Mouse (Mus musculus): ENCODE results near the gene Tmcc3. TPM values are rescaled to one million over a fixed set of nuclear protein-coding genes. Genes with fewer than 3 reads are reported as not detected.

Gene Tmcc3
- polyA plus RNA-seq, 1 experiment from 2014 or later, result 4.8 TPM

GRCm38 (mm10) chr10:94622828-94623227, 311.1 kb downstream of the Tmcc3 start:
- Histone ChIP-seq H3K4me1 (peaks cover 37% of the 10 kb centered on the region), H3K27me3 (peaks cover 6% of the 10 kb centered on the region; the same call in 1 of the 2 replicates), H3K9me3 (no peaks in the 10 kb centered on the region), H3K4me3 (no peak overlapping the region), H3K36me3 (no peaks in the 10 kb centered on the region), H3K27ac (replicated peaks) (peak overlapping the region; percentile 92), H3K4me2 (replicated peaks) (0 out of 2 replicates have a peak overlapping the region, but pooled peaks have one; percentile 22), H3K9ac (replicated peaks) (no peak overlapping the region)
- ATAC-seq (ENCODE audit: low FRiP score, low read depth), result peak; percentile 1; the same call in 1 of the 2 replicates
- 33% methylated on average over 9 of the region's 9 CpGs for WGBS

GRCm38 (mm10) chr10:94623617-94624016, 311.9 kb downstream of the Tmcc3 start:
- H3K9ac ChIP-seq (replicated peaks), result no peak overlapping the region
- H3K27ac ChIP-seq (replicated peaks), result 0 out of 2 replicates have a peak overlapping the region, but pooled peaks have one; percentile 92
- peaks cover 6% of the 10 kb centered on the region; the same call in 1 of the 2 replicates for H3K27me3 ChIP-seq
- 4% methylated on average over 10 of the region's 10 CpGs for WGBS
- peak; percentile 45; the same call in 1 of the 2 replicates for ATAC-seq (ENCODE audit: low FRiP score, low read depth)
- peaks cover 37% of the 10 kb centered on the region for H3K4me1 ChIP-seq
- no peaks in the 10 kb centered on the region for H3K9me3 ChIP-seq
- H3K4me2 ChIP-seq (replicated peaks), result peak overlapping the region; percentile 22
- no peaks in the 10 kb centered on the region for H3K36me3 ChIP-seq
- H3K4me3 ChIP-seq, result no peak overlapping the region

- Histone ChIP-seq H3K27me3 (peaks cover 6% of the 10 kb centered on the region; the same call in 1 of the 2 replicates), H3K9me3 (no peaks in the 10 kb centered on the region), H3K4me2 (replicated peaks) (no peak overlapping the region), H3K27ac (replicated peaks) (no peak overlapping the region), H3K4me1 (peaks cover 37% of the 10 kb centered on the region), H3K36me3 (no peaks in the 10 kb centered on the region), H3K4me3 (no peak overlapping the region), H3K9ac (replicated peaks) (no peak overlapping the region)
- 91% methylated on average over 9 of the region's 9 CpGs for WGBS
- ATAC-seq (ENCODE audit: low FRiP score, low read depth), result no peak
Measured at GRCm38 (mm10) chr10:94625036-94625435, 313.3 kb downstream of the Tmcc3 start.

- no peak overlapping the region for H3K9ac ChIP-seq (replicated peaks)
- no peak overlapping the region for H3K4me3 ChIP-seq
- H3K27ac ChIP-seq (replicated peaks), result no peak overlapping the region
- no peak for ATAC-seq (ENCODE audit: low FRiP score, low read depth)
- peaks cover 34% of the 10 kb centered on the region for H3K4me1 ChIP-seq
- 82% methylated on average over 8 of the region's 8 CpGs for WGBS
- H3K27me3 ChIP-seq, result peaks cover 6% of the 10 kb centered on the region; the same call in 1 of the 2 replicates
- H3K4me2 ChIP-seq (replicated peaks), result no peak overlapping the region
- no peaks in the 10 kb centered on the region for H3K36me3 ChIP-seq
- no peaks in the 10 kb centered on the region for H3K9me3 ChIP-seq
Measured at GRCm38 (mm10) chr10:94625606-94626005, 313.9 kb downstream of the Tmcc3 start.

GRCm38 (mm10) chr10:94630771-94631280, 319.1 kb downstream of the Tmcc3 start:
- Histone ChIP-seq H3K27me3 (peaks cover 6% of the 10 kb centered on the region; the same call in 1 of the 2 replicates), H3K36me3 (no peaks in the 10 kb centered on the region), H3K4me2 (replicated peaks) (no peak overlapping the region), H3K4me1 (no peaks in the 10 kb centered on the region), H3K4me3 (no peak overlapping the region), H3K9ac (replicated peaks) (no peak overlapping the region), H3K27ac (replicated peaks) (no peak overlapping the region), H3K9me3 (no peaks in the 10 kb centered on the region)
- whole genome bisulfite sequencing, result 65% methylated on average over 4 of the region's 4 CpGs
- ATAC-seq (ENCODE audit: low FRiP score, low read depth), result no peak

GRCm38 (mm10) chr10:94631541-94632113, 319.9 kb downstream of the Tmcc3 start:
- Histone ChIP-seq H3K27ac (replicated peaks) (no peak overlapping the region), H3K27me3 (peaks cover 5% of the 10 kb centered on the region; the same call in 1 of the 2 replicates), H3K9me3 (no peaks in the 10 kb centered on the region), H3K36me3 (no peaks in the 10 kb centered on the region), H3K9ac (replicated peaks) (no peak overlapping the region), H3K4me3 (no peak overlapping the region), H3K4me2 (replicated peaks) (no peak overlapping the region), H3K4me1 (no peaks in the 10 kb centered on the region)
- WGBS, result 50% methylated on average over 11 of the region's 11 CpGs
- no peak for ATAC-seq (ENCODE audit: low FRiP score, low read depth)

GRCm38 (mm10) chr10:94632245-94632644, 320.5 kb downstream of the Tmcc3 start:
- H3K4me3 ChIP-seq, result no peak overlapping the region
- no peak overlapping the region for H3K9ac ChIP-seq (replicated peaks)
- ATAC-seq (ENCODE audit: low FRiP score, low read depth), result no peak
- H3K4me2 ChIP-seq (replicated peaks), result no peak overlapping the region
- no peaks in the 10 kb centered on the region for H3K9me3 ChIP-seq
- no peaks in the 10 kb centered on the region for H3K27me3 ChIP-seq
- H3K4me1 ChIP-seq, result no peaks in the 10 kb centered on the region
- H3K27ac ChIP-seq (replicated peaks), result no peak overlapping the region
- no peaks in the 10 kb centered on the region for H3K36me3 ChIP-seq
- WGBS, result 90% methylated on average over 5 of the region's 5 CpGs

- Histone ChIP-seq H3K36me3 (no peaks in the 10 kb centered on the region), H3K27me3 (no peaks in the 10 kb centered on the region), H3K27ac (replicated peaks) (no peak overlapping the region), H3K4me2 (replicated peaks) (no peak overlapping the region), H3K9ac (replicated peaks) (no peak overlapping the region), H3K4me3 (no peak overlapping the region), H3K9me3 (no peaks in the 10 kb centered on the region), H3K4me1 (no peaks in the 10 kb centered on the region)
- 94% methylated on average over 5 of the region's 5 CpGs for WGBS
- no peak for ATAC-seq (ENCODE audit: low FRiP score, low read depth)
Measured at GRCm38 (mm10) chr10:94638599-94638998, 326.9 kb downstream of the Tmcc3 start.

- no peak overlapping the region for H3K4me2 ChIP-seq (replicated peaks)
- WGBS, result 82% methylated on average over 5 of the region's 5 CpGs
Measured at GRCm38 (mm10) chr10:94639281-94639680, 327.5 kb downstream of the Tmcc3 start.

GRCm38 (mm10) chr10:94640067-94640466, 328.3 kb downstream of the Tmcc3 start:
- no peaks in the 10 kb centered on the region for H3K36me3 ChIP-seq
- no peaks in the 10 kb centered on the region for H3K9me3 ChIP-seq
- WGBS, result 81% methylated on average over 5 of the region's 5 CpGs
- H3K27me3 ChIP-seq, result no peaks in the 10 kb centered on the region
- no peak for ATAC-seq (ENCODE audit: low FRiP score, low read depth)
- H3K4me1 ChIP-seq, result no peaks in the 10 kb centered on the region
- H3K4me2 ChIP-seq (replicated peaks), result no peak overlapping the region
- no peak overlapping the region for H3K4me3 ChIP-seq
- no peak overlapping the region for H3K27ac ChIP-seq (replicated peaks)
- H3K9ac ChIP-seq (replicated peaks), result no peak overlapping the region

More at GRCm38 (mm10) chr10:94639281-94639680, 327.5 kb downstream of the Tmcc3 start:
- no peak for ATAC-seq (ENCODE audit: low FRiP score, low read depth)
- H3K36me3 ChIP-seq, result no peaks in the 10 kb centered on the region
- no peak overlapping the region for H3K9ac ChIP-seq (replicated peaks)
- H3K9me3 ChIP-seq, result no peaks in the 10 kb centered on the region
- no peaks in the 10 kb centered on the region for H3K27me3 ChIP-seq
- H3K4me3 ChIP-seq, result no peak overlapping the region
- no peak overlapping the region for H3K27ac ChIP-seq (replicated peaks)
- no peaks in the 10 kb centered on the region for H3K4me1 ChIP-seq
